Mouse (Mus musculus): Measurements from ENCODE around the gene Otub1.

GRCm38 (mm10) chr19:7185059-7185458 is 21.1 kb downstream of the Otub1 start:
- TF ChIP-seq GATA1 (IDR thresholded peaks at IDR 0.05; ENCODE audit: borderline replicate concordance, low read length), result no peak
- TF ChIP-seq FLI1 (IDR thresholded peaks at IDR 0.05; ENCODE audit: low read length), result no peak
